Mouse (Mus musculus) C2C12 (cell line): ENCODE data around the gene Card9. TPM values are rescaled to one million over a fixed set of nuclear protein-coding genes. Genes with fewer than 3 reads are reported as not detected.

ENCODE experiments used
- H3K27me3 ChIP-seq: one replicate; pipeline ENCODE4 v1.6.1; 2011; ENCODE audit not compliant: control insufficient read depth, insufficient read depth, insufficient read length
- H3K36me3 ChIP-seq: one replicate; pipeline ENCODE4 v1.6.1; 2011; ENCODE audit not compliant: control insufficient read depth, insufficient read depth
- H3K4me3 ChIP-seq: one replicate; pipeline ENCODE4 v1.5.1; 2011; ENCODE audit warnings: mild to moderate bottlenecking, control low read depth; ENCODE audit not compliant: poor library complexity, insufficient read depth, severe bottlenecking
- H3K79me2 ChIP-seq: one replicate; pipeline ENCODE4 v1.6.1; 2011; ENCODE audit not compliant: control insufficient read depth, insufficient read depth
- H3K79me3 ChIP-seq: one replicate; pipeline ENCODE4 v1.6.1; 2011; ENCODE audit warnings: low read depth, control low read depth
- H3ac ChIP-seq: one replicate; pipeline ENCODE3; 2011; ENCODE audit warnings: low read depth; ENCODE audit not compliant: control insufficient read depth, insufficient read length
- CEBPB ChIP-seq: IDR thresholded peaks from one replicate; pipeline ENCODE4 v1.6.1; 2011; ENCODE audit warnings: low read depth, mild to moderate bottlenecking, control low read depth, moderate library complexity
- CTCF ChIP-seq: IDR thresholded peaks from one replicate; pipeline ENCODE4 v1.5.1; 2011; ENCODE audit not compliant: control insufficient read depth, insufficient read depth, insufficient read length
- FOSL1 ChIP-seq: IDR thresholded peaks from one replicate; pipeline ENCODE4 v1.8.0; 2011; ENCODE audit warnings: mild to moderate bottlenecking, low read length; ENCODE audit not compliant: poor library complexity, insufficient read depth, severe bottlenecking
- MAX ChIP-seq: IDR thresholded peaks from one replicate; pipeline ENCODE4 v1.6.1; 2011; ENCODE audit warnings: mild to moderate bottlenecking, control low read depth
- MYOD1 ChIP-seq: IDR thresholded peaks from one replicate; pipeline ENCODE4 v1.6.1; 2011; ENCODE audit warnings: low read depth; ENCODE audit not compliant: control insufficient read depth, insufficient read length
- MYOG ChIP-seq: IDR thresholded peaks from one replicate; pipeline ENCODE4 v1.6.1; 2011; ENCODE audit not compliant: control insufficient read depth, insufficient read length; ENCODE audit errors: extremely low read depth
- USF1 ChIP-seq: IDR thresholded peaks from one replicate; pipeline ENCODE4 v1.6.1; 2011; ENCODE audit warnings: low read depth, mild to moderate bottlenecking, control low read depth, moderate library complexity
- polyA plus RNA-seq: library from polyadenylated mRNA; unstranded; fragments of >200 nt; fragmentation: generic; extraction: Trizol; gene quantifications from one replicate; pipeline ENCODE4 v1.2.1, GENCODE M21; 2012; ENCODE audit warnings: missing spikeins

Card9 gene
- polyA plus RNA-seq, 1 experiment, result 0.20 TPM

GRCm38 (mm10) chr2:26357484-26357883, 3.2 kb downstream of the Card9 start:
- H3K79me2 ChIP-seq, result no peaks in the 10 kb centered on the region
- H3K36me3 ChIP-seq, result no peaks in the 10 kb centered on the region
- H3K4me3 ChIP-seq, result no peak overlapping the region
- H3K79me3 ChIP-seq, result no peaks in the 10 kb centered on the region
- TF ChIP-seq MYOD1, result no peak
- no peak for TF ChIP-seq CTCF
- no peaks in the 10 kb centered on the region for H3K27me3 ChIP-seq
- no peak overlapping the region for H3ac ChIP-seq

GRCm38 (mm10) chr2:26356678-26357077, 4.0 kb downstream of the Card9 start:
- H3K79me3 ChIP-seq, result no peaks in the 10 kb centered on the region
- no peak overlapping the region for H3K4me3 ChIP-seq
- H3K27me3 ChIP-seq, result no peaks in the 10 kb centered on the region
- no peaks in the 10 kb centered on the region for H3K36me3 ChIP-seq
- TF ChIP-seq CEBPB, result no peak
- no peak for TF ChIP-seq MAX
- no peak for TF ChIP-seq FOSL1
- TF ChIP-seq USF1, result no peak
- no peak for TF ChIP-seq MYOD1
- TF ChIP-seq MYOG, result no peak
- TF ChIP-seq CTCF, result no peak
- no peak overlapping the region for H3ac ChIP-seq
- no peaks in the 10 kb centered on the region for H3K79me2 ChIP-seq

GRCm38 (mm10) chr2:26356231-26356630, 4.5 kb downstream of the Card9 start:
- TF ChIP-seq FOSL1 (no peak), CEBPB (no peak), USF1 (no peak), MAX (no peak), CTCF (no peak), MYOG (no peak), MYOD1 (no peak)
- Histone ChIP-seq H3K27me3 (no peaks in the 10 kb centered on the region), H3ac (no peak overlapping the region), H3K79me3 (no peaks in the 10 kb centered on the region), H3K79me2 (peaks cover 3% of the 10 kb centered on the region), H3K4me3 (no peak overlapping the region), H3K36me3 (no peaks in the 10 kb centered on the region)

- Histone ChIP-seq H3K27me3 (no peaks in the 10 kb centered on the region), H3K79me2 (peaks cover 19% of the 10 kb centered on the region), H3K79me3 (peaks cover 3% of the 10 kb centered on the region), H3K4me3 (no peak overlapping the region), H3K36me3 (peaks cover 9% of the 10 kb centered on the region), H3ac (no peak overlapping the region)
- TF ChIP-seq MAX (no peak), MYOG (no peak), FOSL1 (no peak), MYOD1 (no peak), CTCF (no peak), USF1 (no peak), CEBPB (no peak)
Measured at GRCm38 (mm10) chr2:26354401-26354800, 6.3 kb downstream of the Card9 start.

DNA sequence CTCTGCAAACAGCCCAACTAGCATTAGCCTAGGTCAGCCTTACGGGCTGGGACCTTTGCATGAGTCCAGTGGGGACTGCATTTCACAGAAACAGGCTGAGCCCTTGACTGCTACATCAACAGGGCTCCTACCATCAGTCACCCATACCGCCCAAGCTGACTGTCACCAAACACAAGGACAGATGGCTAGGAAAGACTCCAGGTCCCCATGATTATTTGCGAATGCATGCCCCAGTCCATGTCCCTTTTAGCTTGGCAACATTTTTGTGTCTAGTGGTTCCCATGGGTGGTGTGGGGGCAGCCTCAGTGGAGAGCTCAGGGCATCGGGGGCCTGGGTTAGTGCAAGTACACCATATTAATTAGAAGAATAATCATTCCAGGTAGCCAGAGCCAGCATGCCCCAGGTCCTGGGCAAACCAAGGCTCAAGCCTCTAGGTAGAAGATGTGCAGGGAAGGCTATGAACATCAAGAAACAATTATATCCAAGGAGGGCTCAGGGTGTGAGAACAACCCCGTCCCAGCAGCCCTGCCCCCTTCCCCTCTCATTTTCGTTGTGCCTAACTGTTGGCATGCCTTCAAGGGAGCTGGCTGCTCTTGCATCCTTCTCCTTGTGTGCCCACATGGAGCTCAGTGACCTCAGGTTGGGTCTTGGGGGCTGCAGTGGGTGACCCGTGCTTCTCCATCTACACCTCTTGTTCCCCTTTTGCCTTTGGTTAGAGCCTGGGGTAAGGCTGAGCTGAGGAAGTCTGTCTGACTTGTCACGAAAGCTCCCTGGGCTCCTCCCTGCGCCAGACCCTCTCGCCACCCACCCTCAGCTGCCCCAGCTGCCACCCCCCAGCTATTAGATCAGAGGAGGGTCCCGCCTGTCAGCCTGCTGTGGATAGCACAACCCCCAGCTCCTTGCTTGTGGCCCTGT, 7.4 kb downstream of the Card9 start:
- TF ChIP-seq FOSL1, result no peak
- TF ChIP-seq USF1, result no peak
- TF ChIP-seq CTCF, result no peak
- TF ChIP-seq CEBPB, result no peak
- no peak for TF ChIP-seq MAX
- TF ChIP-seq MYOD1, result no peak
- no peak for TF ChIP-seq MYOG
- H3K79me2 ChIP-seq, result peaks cover 19% of the 10 kb centered on the region
- no peaks in the 10 kb centered on the region for H3K27me3 ChIP-seq
- peaks cover 14% of the 10 kb centered on the region for H3K36me3 ChIP-seq
- peaks cover 3% of the 10 kb centered on the region for H3K79me3 ChIP-seq
- H3ac ChIP-seq, result no peak overlapping the region
- no peak overlapping the region for H3K4me3 ChIP-seq
